Mouse (Mus musculus) limb, embryonic 14.5 days (tissue): Measurements from ENCODE around the gene Tmem247. TPM values are rescaled to one million over a fixed set of nuclear protein-coding genes. Genes with fewer than 3 reads are reported as not detected.

Experiments
- ATAC-seq: fragments of 200-750 bp; cut with Nextera tagmentation; 2 replicates; pipeline ENCODE4 v1.8.0; 2017; ENCODE audit warnings: low read depth, moderate number of reproducible peaks, moderate TSS enrichment; ENCODE audit not compliant: low FRiP score
- DNase-seq: peaks from one replicate; pipeline ENCODE4 v3.0.0-alpha.2; 2015; ENCODE audit warnings: low spot score
- H3K27ac ChIP-seq: fragments of 300-500 bp; sonication (generic); replicated peaks from 2 replicates; pipeline ENCODE4 v1.5.1; 2014; ENCODE audit warnings: low read depth, mild to moderate bottlenecking, low read length, moderate library complexity, mixed read lengths
- H3K27me3 ChIP-seq: fragments of 300-500 bp; sonication (generic); 2 replicates; pipeline ENCODE4 v1.6.1; 2014; ENCODE audit warnings: low read length, mixed read lengths; ENCODE audit not compliant: control insufficient read depth, insufficient read depth
- H3K36me3 ChIP-seq: fragments of 300-500 bp; sonication (generic); 2 replicates; pipeline ENCODE4 v1.6.1; 2014; ENCODE audit warnings: mild to moderate bottlenecking, low read length, moderate library complexity, mixed read lengths; ENCODE audit not compliant: control insufficient read depth, insufficient read depth
- H3K4me1 ChIP-seq: fragments of 300-500 bp; sonication (generic); 2 replicates; pipeline ENCODE4 v1.6.1; 2014; ENCODE audit warnings: antibody characterized with exemption, low read length, mixed read lengths; ENCODE audit not compliant: control insufficient read depth, insufficient read depth
- H3K4me2 ChIP-seq: fragments of 300-500 bp; sonication (generic); replicated peaks from 2 replicates; pipeline ENCODE4 v1.6.1; 2014; ENCODE audit warnings: low read depth, mild to moderate bottlenecking, low read length, moderate library complexity; ENCODE audit not compliant: severe bottlenecking
- H3K4me3 ChIP-seq: fragments of 300-500 bp; sonication (generic); replicated peaks from 2 replicates; pipeline ENCODE4 v1.5.1; 2014; ENCODE audit warnings: low read length
- H3K9ac ChIP-seq: fragments of 300-500 bp; sonication (generic); 2 replicates; pipeline ENCODE4 v1.6.1; 2014; ENCODE audit warnings: mild to moderate bottlenecking, low read depth, low read length, moderate library complexity; ENCODE audit not compliant: severe bottlenecking
- H3K9me3 ChIP-seq: fragments of 300-500 bp; sonication (generic); 2 replicates; pipeline ENCODE4 v1.6.1; 2016; ENCODE audit warnings: low read length; ENCODE audit not compliant: control insufficient read depth
- POLR2A ChIP-seq: fragments of 200-500 bp; IDR thresholded peaks from 2 replicates; pipeline ENCODE4 v1.8.0; 2012; ENCODE audit warnings: inconsistent platforms, mild to moderate bottlenecking, moderate library complexity, borderline replicate concordance; ENCODE audit not compliant: insufficient read depth, insufficient read length; ENCODE audit errors: extremely low read depth
- WGBS: fragments of 180-500 bp; shearing (Covaris S2); extraction: QIAGEN DNeasy Blood & Tissue Kit; methylation state at CpG from one replicate; pipeline ENCODE4 v1.1.7; 2014; 5-methylcytosine and 5-hydroxymethylcytosine counted together
- polyA plus RNA-seq, 2 experiments: library from polyadenylated mRNA; depleted of rRNA in 1 of 2; stranded (reverse) in 1 of 2; unstranded in 1 of 2; fragments of >200 nt; fragmentation: Nextera tagmentation in 1 of 2; extraction: Ambion mirVana in 1 of 2; gene quantifications; 2 replicates each; pipeline versions ENCODE4 v1.2.1 to v1.2.3; 2012 to 2014

Gene Tmem247
- polyA plus RNA-seq, 2 experiments = not detected

GRCm38 (mm10) chr17:86880461-86881044 is 36.6 kb upstream of the Tmem247 start:
- no peaks in the 10 kb centered on the region for H3K9me3 ChIP-seq
- ATAC-seq (no peak), DNase-seq (no peak)
- H3K27me3 ChIP-seq = no peaks in the 10 kb centered on the region
- no peak for TF ChIP-seq POLR2A
- 89% methylated on average over 4 of the region's 4 CpGs for WGBS
- no peak overlapping the region for H3K4me2 ChIP-seq
- no peaks in the 10 kb centered on the region for H3K36me3 ChIP-seq
- H3K9ac ChIP-seq = no peak overlapping the region
- no peak overlapping the region for H3K27ac ChIP-seq
- no peak overlapping the region for H3K4me3 ChIP-seq
- no peaks in the 10 kb centered on the region for H3K4me1 ChIP-seq

DNA sequence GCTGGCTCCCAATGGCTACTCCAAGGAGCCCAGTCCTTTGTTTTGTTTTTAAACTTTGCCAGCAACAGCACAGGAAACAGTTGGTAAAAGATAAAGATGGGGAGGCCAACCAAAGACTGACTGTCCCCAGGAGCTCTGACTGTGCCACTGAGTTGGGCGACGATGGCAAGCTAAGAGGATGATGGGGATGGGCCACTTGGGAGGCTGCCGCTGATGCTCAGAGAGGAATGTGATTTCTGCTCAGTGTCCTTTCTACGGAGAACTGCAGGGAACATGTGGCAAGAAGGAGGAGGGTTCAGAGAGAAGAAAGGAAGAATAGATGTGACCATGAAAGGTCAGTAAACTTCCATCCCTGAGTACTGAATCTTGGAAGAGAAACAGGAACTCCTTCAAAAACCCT is 22.0 kb upstream of the Tmem247 start:
- DNase-seq (no peak), ATAC-seq (no peak)
- H3K4me3 ChIP-seq = no peak overlapping the region
- no peak for TF ChIP-seq POLR2A
- no peak overlapping the region for H3K27ac ChIP-seq
- H3K36me3 ChIP-seq = no peaks in the 10 kb centered on the region
- 93% methylated on average over 4 of the region's 4 CpGs for WGBS
- no peak overlapping the region for H3K4me2 ChIP-seq
- no peaks in the 10 kb centered on the region for H3K9me3 ChIP-seq
- H3K9ac ChIP-seq = no peak overlapping the region
- no peaks in the 10 kb centered on the region for H3K27me3 ChIP-seq
- no peaks in the 10 kb centered on the region for H3K4me1 ChIP-seq

DNA sequence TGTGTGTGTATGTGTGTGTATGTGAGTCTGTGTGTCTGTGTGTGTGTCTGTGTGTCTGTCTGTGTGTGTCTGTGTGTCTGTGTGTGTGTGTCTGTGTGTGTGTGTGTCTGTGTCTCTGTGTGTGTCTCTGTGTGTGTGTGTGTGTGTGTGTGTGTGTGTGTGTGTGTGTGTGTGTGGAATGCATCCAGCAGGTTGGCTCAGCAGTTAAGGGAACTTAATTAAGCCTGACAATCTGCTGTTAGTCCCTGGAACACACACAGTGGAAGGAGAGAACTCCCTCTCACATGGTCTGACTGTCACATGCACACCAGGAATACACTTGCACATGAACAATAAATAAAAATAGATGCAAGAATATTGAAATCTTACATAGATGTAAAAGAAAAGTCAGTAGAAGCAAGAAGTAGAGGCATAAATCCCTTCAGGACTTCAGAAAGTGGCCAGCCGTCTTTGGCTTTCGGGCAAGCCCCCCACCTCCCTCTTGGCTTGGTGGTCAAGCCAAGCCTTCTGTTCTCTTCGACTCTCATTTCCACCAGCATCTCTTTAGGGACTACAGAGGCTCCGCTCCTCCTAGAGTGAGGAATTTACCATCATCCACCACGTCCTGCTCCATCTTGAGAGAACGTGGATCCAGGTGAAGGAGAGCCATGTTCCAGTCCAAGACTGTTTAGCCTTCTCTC is 19.5 kb upstream of the Tmem247 start:
- Histone ChIP-seq H3K4me3 (no peak overlapping the region), H3K27ac (no peak overlapping the region), H3K4me1 (no peaks in the 10 kb centered on the region), H3K27me3 (no peaks in the 10 kb centered on the region), H3K9ac (no peak overlapping the region), H3K36me3 (no peaks in the 10 kb centered on the region), H3K4me2 (no peak overlapping the region), H3K9me3 (no peaks in the 10 kb centered on the region)
- 89% methylated on average over 6 of the region's 6 CpGs for WGBS
- no peak for TF ChIP-seq POLR2A
- no peak for ATAC-seq
- DNase-seq = no peak

GRCm38 (mm10) chr17:86899821-86900220 is 17.3 kb upstream of the Tmem247 start:
- no peak for TF ChIP-seq POLR2A
- Histone ChIP-seq H3K4me1 (no peaks in the 10 kb centered on the region; the same call in 1 of the 2 replicates), H3K27ac (no peak overlapping the region), H3K27me3 (no peaks in the 10 kb centered on the region), H3K4me3 (no peak overlapping the region), H3K4me2 (no peak overlapping the region), H3K36me3 (no peaks in the 10 kb centered on the region), H3K9me3 (no peaks in the 10 kb centered on the region), H3K9ac (no peak overlapping the region)
- no peak for ATAC-seq
- no peak for DNase-seq
- 84% methylated on average over 5 of the region's 5 CpGs for WGBS

GRCm38 (mm10) chr17:86900564-86900963 is 16.6 kb upstream of the Tmem247 start:
- H3K4me2 ChIP-seq = no peak overlapping the region
- no peak overlapping the region for H3K9ac ChIP-seq
- no peak overlapping the region for H3K27ac ChIP-seq
- no peaks in the 10 kb centered on the region for H3K36me3 ChIP-seq
- H3K27me3 ChIP-seq = no peaks in the 10 kb centered on the region
- H3K4me3 ChIP-seq = no peak overlapping the region
- peaks cover 7% of the 10 kb centered on the region for H3K4me1 ChIP-seq
- WGBS = 68% methylated on average over 5 of the region's 5 CpGs
- H3K9me3 ChIP-seq = no peaks in the 10 kb centered on the region
- no peak for TF ChIP-seq POLR2A
- DNase-seq = no peak
- no peak for ATAC-seq
